Mouse (Mus musculus): ENCODE measurements at regions not wholly inside any gene's neighbourhood (a gene's known extent, or its start where the extent isn't known, plus 50 kb on each side); places are given as distances from the start of the nearest gene placed in this dataset.
A peak's percentile ranks its signal among the peaks of the same experiment; 100 is the strongest.

DNA sequence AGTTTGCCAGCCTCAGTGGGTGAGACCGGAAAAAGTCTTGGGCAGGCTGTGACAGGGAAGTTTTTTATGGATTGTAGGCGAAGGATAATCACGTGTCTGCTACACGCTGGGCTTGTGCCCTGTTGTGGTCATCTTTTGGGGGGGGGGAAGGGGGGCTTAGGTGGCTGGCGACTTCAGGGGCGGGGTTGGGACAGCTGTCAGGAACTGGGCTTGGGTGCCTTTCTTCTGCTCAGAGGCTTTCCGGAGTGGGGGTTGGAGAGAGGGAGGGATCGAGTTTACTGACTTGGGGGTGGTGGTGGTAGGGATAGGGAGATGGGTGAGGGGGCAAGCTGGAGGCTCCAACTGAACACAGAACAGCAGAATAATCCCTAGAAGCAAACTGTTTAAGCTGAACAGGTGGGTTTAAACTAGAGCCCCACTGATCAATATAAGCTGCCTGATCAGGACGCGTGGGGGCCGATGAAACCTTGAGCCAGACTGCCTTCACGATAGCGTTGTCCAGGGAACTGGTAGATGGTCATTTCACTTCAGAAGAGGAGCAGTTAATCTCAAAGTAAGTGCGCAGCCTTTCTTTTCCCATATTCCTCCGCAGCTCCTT is 103.6 kb downstream of the Nucb2 start:
- Histone ChIP-seq H3K4me1 (ENCODE audit: insufficient read depth, low read length) (no peaks in the 10 kb centered on the region), H3K9me3 (ENCODE audit: low read length) (no peaks in the 10 kb centered on the region), H3K27me3 (ENCODE audit: insufficient read depth, low read length) (no peaks in the 10 kb centered on the region), H3K9ac (replicated peaks; ENCODE audit: low read length) (no peak overlapping the region; the same call in 1 of the 2 replicates), H3K4me3 (ENCODE audit: low read length) (peak overlapping the region; percentile 24), H3K27ac (no peak overlapping the region), H3K4me2 (ENCODE audit: low read depth, low read length) (peak overlapping the region; percentile 69), H3K36me3 (ENCODE audit: insufficient read depth, low read length) (no peaks in the 10 kb centered on the region)
- ATAC-seq (peak; percentile 25; the same call in 1 of the 2 replicates), DNase-seq (ENCODE audit: low spot score) (no peak)
- WGBS: 5% methylated on average over 15 of the region's 15 CpGs
- no peak for TF ChIP-seq CTCF (IDR thresholded peaks at IDR 0.05; ENCODE audit: low read depth)

DNA sequence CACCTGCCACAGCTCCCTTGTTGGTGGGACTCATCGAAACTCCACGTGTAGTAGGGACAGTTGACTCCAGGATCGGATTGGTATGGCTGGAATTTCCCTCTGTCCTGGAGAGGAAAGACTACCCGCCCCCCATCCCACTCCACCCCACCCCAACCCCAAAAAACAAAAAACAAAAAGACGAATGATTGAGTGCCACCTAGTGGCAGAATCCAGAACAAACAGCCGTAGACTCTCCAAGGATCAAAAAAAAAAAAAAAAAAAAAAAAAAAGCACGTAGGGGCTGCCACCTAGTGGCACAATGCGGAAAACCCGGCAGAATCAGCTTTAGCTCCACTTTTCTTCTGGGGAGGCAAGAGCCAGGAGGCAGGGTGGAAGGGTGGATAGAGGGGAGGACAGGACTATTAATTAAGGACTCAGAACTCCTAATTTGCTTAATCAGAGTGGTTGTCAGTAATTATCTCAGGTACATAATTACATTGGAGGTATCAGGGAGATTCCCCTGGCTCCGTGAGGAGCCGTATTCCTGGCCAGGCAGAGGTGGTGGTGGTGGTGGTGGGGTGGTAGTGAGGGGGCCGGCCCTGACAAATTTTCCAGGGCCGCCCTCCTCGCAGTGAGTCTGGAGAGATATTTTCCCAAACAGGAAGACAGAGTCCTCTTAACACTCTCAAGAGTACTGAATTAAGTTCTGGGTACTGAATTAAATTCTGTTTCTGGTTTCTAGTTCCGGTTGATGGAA is 104.3 kb downstream of the Nucb2 start:
- 27% methylated on average over 15 of the region's 15 CpGs for WGBS
- H3K27me3 ChIP-seq (ENCODE audit: insufficient read depth, low read length): no peaks in the 10 kb centered on the region
- ATAC-seq: peak; percentile 37

DNA sequence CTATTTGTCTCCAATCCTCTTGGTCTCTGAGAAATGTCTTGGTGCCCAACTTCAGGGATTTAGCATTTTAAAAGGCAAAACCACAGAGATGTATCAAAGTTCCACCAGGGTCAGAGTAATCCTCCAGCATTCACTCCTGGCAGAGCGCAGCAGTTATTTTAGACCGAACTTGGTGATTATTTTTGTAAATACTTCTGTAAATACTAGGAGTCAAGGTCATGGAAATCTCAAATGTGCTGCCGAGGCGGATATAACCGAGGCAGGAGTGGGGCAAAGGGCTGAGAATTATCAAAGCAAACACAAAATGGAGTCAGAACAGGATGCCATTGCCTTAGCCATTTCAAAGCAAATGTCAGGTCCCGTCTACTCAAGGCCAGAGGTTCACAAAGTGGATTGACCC is 105.2 kb downstream of the Nucb2 start:
- no peak overlapping the region for H3K4me2 ChIP-seq (ENCODE audit: low read depth, low read length)
- 90% methylated on average over 6 of the region's 6 CpGs for whole genome bisulfite sequencing
- no peak overlapping the region for H3K9ac ChIP-seq (replicated peaks; ENCODE audit: low read length)
- DNase-seq (ENCODE audit: low spot score) (no peak), ATAC-seq (no peak)
- no peaks in the 10 kb centered on the region for H3K36me3 ChIP-seq (ENCODE audit: insufficient read depth, low read length)
- no peak overlapping the region for H3K4me3 ChIP-seq (ENCODE audit: low read length)
- no peaks in the 10 kb centered on the region for H3K4me1 ChIP-seq (ENCODE audit: insufficient read depth, low read length)
- H3K9me3 ChIP-seq (ENCODE audit: low read length): no peaks in the 10 kb centered on the region
- H3K27me3 ChIP-seq (ENCODE audit: insufficient read depth, low read length): no peaks in the 10 kb centered on the region
- H3K27ac ChIP-seq: no peak overlapping the region
- TF ChIP-seq CTCF (IDR thresholded peaks at IDR 0.05; ENCODE audit: low read depth): no peak

More for the DNA sequence above, 104.3 kb downstream of the Nucb2 start:
- Histone ChIP-seq H3K4me3 (ENCODE audit: low read length) (peak overlapping the region; percentile 24), H3K4me1 (ENCODE audit: insufficient read depth, low read length) (no peaks in the 10 kb centered on the region), H3K9ac (replicated peaks; ENCODE audit: low read length) (no peak overlapping the region; the same call in 1 of the 2 replicates), H3K4me2 (ENCODE audit: low read depth, low read length) (peak overlapping the region; percentile 69), H3K36me3 (ENCODE audit: insufficient read depth, low read length) (no peaks in the 10 kb centered on the region), H3K27ac (no peak overlapping the region), H3K9me3 (ENCODE audit: low read length) (no peaks in the 10 kb centered on the region)
- DNase-seq (ENCODE audit: low spot score): peak; percentile 90
- TF ChIP-seq CTCF (IDR thresholded peaks at IDR 0.05; ENCODE audit: low read depth): peak; percentile 85

DNA sequence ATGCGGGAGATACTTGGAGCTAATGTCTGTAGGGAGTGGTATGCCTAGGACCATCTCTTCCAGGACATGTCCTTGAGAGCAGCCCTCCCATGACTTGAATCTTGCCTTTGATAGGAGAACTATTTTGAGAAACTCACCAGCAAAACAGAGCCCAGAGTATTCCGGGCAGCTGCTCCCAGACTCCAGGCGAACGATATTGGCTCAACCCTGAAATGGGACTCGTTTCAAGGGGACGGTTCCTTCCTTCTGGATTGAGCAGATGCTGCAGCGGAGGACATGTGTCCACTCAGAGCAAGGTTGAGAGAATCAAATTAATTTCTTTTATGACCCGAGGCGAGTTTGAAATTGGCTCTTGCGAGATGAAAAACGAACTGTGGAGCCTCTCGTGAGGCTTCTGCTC is 105.7 kb downstream of the Nucb2 start:
- no peak overlapping the region for H3K4me3 ChIP-seq (ENCODE audit: low read length)
- no peak overlapping the region for H3K4me2 ChIP-seq (ENCODE audit: low read depth, low read length)
- H3K36me3 ChIP-seq (ENCODE audit: insufficient read depth, low read length): no peaks in the 10 kb centered on the region
- TF ChIP-seq CTCF (IDR thresholded peaks at IDR 0.05; ENCODE audit: low read depth): no peak
- DNase-seq (ENCODE audit: low spot score) (peak; percentile 38), ATAC-seq (no peak; the same call in 1 of the 2 replicates)
- H3K9me3 ChIP-seq (ENCODE audit: low read length): no peaks in the 10 kb centered on the region
- H3K27ac ChIP-seq: no peak overlapping the region
- WGBS: 59% methylated on average over 12 of the region's 12 CpGs
- H3K4me1 ChIP-seq (ENCODE audit: insufficient read depth, low read length): no peaks in the 10 kb centered on the region
- no peak overlapping the region for H3K9ac ChIP-seq (replicated peaks; ENCODE audit: low read length)
- no peaks in the 10 kb centered on the region for H3K27me3 ChIP-seq (ENCODE audit: insufficient read depth, low read length)

DNA sequence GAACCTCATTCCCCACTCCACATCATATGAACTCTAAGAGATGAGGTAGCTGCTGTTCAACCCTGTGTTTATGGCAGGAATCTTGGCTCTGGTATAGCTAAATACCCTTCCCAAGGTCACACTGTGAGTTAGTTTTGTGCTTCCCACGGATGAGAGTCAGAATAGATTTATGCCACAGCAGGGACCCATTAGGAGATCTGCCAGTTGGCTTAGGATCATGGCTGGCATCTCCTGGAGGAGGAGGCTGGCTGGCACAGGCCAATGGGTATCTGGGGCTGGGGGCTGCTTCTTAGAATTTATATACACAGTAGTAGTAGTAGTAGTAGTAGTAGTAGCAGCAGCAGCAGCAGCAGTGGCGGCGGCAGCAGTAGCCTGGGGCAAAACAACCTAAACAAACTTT is 111.8 kb downstream of the Nucb2 start:
- DNase-seq (ENCODE audit: low spot score) (peak; percentile 82), ATAC-seq (peak; percentile 84)
- Histone ChIP-seq H3K4me3 (ENCODE audit: low read length) (no peak overlapping the region), H3K27ac (no peak overlapping the region), H3K4me1 (ENCODE audit: insufficient read depth, low read length) (peaks cover 9% of the 10 kb centered on the region; the same call in 1 of the 2 replicates), H3K9ac (replicated peaks; ENCODE audit: low read length) (no peak overlapping the region), H3K9me3 (ENCODE audit: low read length) (no peaks in the 10 kb centered on the region), H3K36me3 (ENCODE audit: insufficient read depth, low read length) (no peaks in the 10 kb centered on the region), H3K4me2 (ENCODE audit: low read depth, low read length) (no peak overlapping the region), H3K27me3 (ENCODE audit: insufficient read depth, low read length) (no peaks in the 10 kb centered on the region)
- 34% methylated on average over 3 of the region's 3 CpGs for WGBS
- TF ChIP-seq CTCF (IDR thresholded peaks at IDR 0.05; ENCODE audit: low read depth): no peak

DNA sequence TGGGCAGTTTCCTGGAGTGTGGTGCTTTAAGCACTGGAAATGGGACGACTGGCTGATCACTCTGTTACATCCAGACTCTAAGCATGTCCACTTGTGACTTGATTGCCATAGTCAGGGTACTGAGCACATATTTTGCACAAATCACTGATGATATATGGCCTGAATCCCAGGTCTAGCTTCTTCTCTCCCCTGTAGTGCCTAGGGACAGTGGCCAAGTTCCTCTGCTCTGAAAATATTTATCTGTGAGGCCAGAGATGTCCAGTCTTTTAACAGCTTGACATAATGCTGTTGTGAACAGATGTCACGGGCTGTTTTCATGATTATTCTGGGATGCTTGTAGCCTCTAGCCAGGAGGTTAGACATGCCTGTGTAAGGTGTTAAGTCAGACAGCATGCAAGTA is 115.5 kb downstream of the Nucb2 start:
- Histone ChIP-seq H3K27ac (no peak overlapping the region), H3K36me3 (ENCODE audit: insufficient read depth, low read length) (no peaks in the 10 kb centered on the region), H3K9ac (replicated peaks; ENCODE audit: low read length) (no peak overlapping the region), H3K4me2 (ENCODE audit: low read depth, low read length) (no peak overlapping the region), H3K4me3 (ENCODE audit: low read length) (no peak overlapping the region), H3K27me3 (ENCODE audit: insufficient read depth, low read length) (no peaks in the 10 kb centered on the region), H3K4me1 (ENCODE audit: insufficient read depth, low read length) (peaks cover 9% of the 10 kb centered on the region; the same call in 1 of the 2 replicates), H3K9me3 (ENCODE audit: low read length) (no peaks in the 10 kb centered on the region)
- WGBS: 60% methylated on average over 2 of the region's 2 CpGs
- DNase-seq (ENCODE audit: low spot score): no peak
- ATAC-seq: no peak
- no peak for TF ChIP-seq CTCF (IDR thresholded peaks at IDR 0.05; ENCODE audit: low read depth)

DNA sequence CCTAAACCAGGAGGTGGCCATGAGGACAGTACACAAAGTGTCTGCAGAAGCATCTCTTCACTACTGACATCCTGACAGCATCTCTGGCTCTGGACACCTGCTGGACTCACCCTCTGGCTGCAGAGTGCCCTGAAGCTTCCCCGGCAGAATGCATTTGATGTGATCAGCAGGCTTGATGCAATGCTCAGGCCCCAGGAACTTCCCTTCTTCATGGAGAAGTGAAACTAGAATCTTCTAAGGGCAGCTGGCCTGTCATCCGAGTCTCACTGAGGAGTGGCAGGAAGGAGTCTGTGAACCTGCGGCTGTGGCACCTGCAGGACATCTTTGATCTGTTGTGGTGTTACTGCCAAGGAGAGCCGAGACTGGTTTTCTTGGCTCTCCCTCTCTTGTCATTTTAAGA is 116.2 kb downstream of the Nucb2 start:
- peaks cover 9% of the 10 kb centered on the region; the same call in 1 of the 2 replicates for H3K4me1 ChIP-seq (ENCODE audit: insufficient read depth, low read length)
- H3K9ac ChIP-seq (replicated peaks; ENCODE audit: low read length): no peak overlapping the region
- no peaks in the 10 kb centered on the region for H3K9me3 ChIP-seq (ENCODE audit: low read length)
- no peaks in the 10 kb centered on the region for H3K27me3 ChIP-seq (ENCODE audit: insufficient read depth, low read length)
- ATAC-seq (no peak), DNase-seq (ENCODE audit: low spot score) (no peak)
- H3K4me2 ChIP-seq (ENCODE audit: low read depth, low read length): no peak overlapping the region
- H3K4me3 ChIP-seq (ENCODE audit: low read length): no peak overlapping the region
- no peaks in the 10 kb centered on the region for H3K36me3 ChIP-seq (ENCODE audit: insufficient read depth, low read length)
- no peak for TF ChIP-seq CTCF (IDR thresholded peaks at IDR 0.05; ENCODE audit: low read depth)
- no peak overlapping the region for H3K27ac ChIP-seq
- WGBS: 61% methylated on average over 4 of the region's 4 CpGs
